Mouse (Mus musculus) MEL (cell line): ENCODE data around the gene Cbx4.

ENCODE experiments used
- CHD1 ChIP-seq: IDR thresholded peaks from 2 replicates; pipeline ENCODE4 v1.6.1; 2012; ENCODE audit warnings: low read depth, mild to moderate bottlenecking, inconsistent platforms, low read length, improper control_type of control experiment
- CTCF ChIP-seq, 3 experiments: IDR thresholded peaks in 2 of 3; conservative IDR thresholded peaks in 1 of 3; 2 replicates each; pipeline ENCODE4 v1.5.1; 2011 to 2012; ENCODE audit warnings: low read length in 3 of 3, low read depth in 2 of 3, mild to moderate bottlenecking in 2 of 3, improper control_type of control experiment in 1 of 3, inconsistent platforms in 1 of 3, mixed read lengths in 1 of 3, moderate library complexity in 1 of 3; ENCODE audit not compliant: control insufficient read depth in 1 of 3, insufficient read depth in 1 of 3, poor library complexity in 1 of 3, severe bottlenecking in 1 of 3
- EP300 ChIP-seq, 2 experiments: IDR thresholded peaks; 2 replicates each; pipeline ENCODE4 v1.6.1; 2011; ENCODE audit warnings: improper control_type of control experiment in 2 of 2, low read length in 2 of 2, low read depth in 1 of 2, mild to moderate bottlenecking in 1 of 2
- GATA1 ChIP-seq: IDR thresholded peaks from 2 replicates; pipeline ENCODE4 v1.6.1; 2011; ENCODE audit warnings: low read depth, low read length, improper control_type of control experiment
- JUND ChIP-seq: IDR thresholded peaks from 2 replicates; pipeline ENCODE4 v1.6.1; 2011; ENCODE audit warnings: low read depth, mild to moderate bottlenecking, improper control_type of control experiment, low read length
- MAX ChIP-seq: IDR thresholded peaks from 2 replicates; pipeline ENCODE4 v1.6.1; 2011; ENCODE audit warnings: low read length, improper control_type of control experiment
- MYB ChIP-seq: IDR thresholded peaks from 2 replicates; pipeline ENCODE4 v1.6.1; 2011; ENCODE audit warnings: mild to moderate bottlenecking, low read depth, low read length, improper control_type of control experiment
- MYC ChIP-seq: IDR thresholded peaks from 2 replicates; pipeline ENCODE4 v1.6.1; 2011; ENCODE audit warnings: low read depth, mild to moderate bottlenecking, low read length, improper control_type of control experiment, moderate library complexity
- POLR2A ChIP-seq, 2 experiments: IDR thresholded peaks; 2 replicates each; pipeline ENCODE4 v1.6.1; 2011 to 2012; ENCODE audit warnings: low read length in 2 of 2, mild to moderate bottlenecking in 2 of 2, control low read depth in 1 of 2, improper control_type of control experiment in 1 of 2, low read depth in 1 of 2, moderate library complexity in 1 of 2; ENCODE audit not compliant: control insufficient read depth in 1 of 2, insufficient read depth in 1 of 2, poor library complexity in 1 of 2
- POLR2AphosphoS5 ChIP-seq: IDR thresholded peaks from 2 replicates; pipeline ENCODE4 v1.6.1; 2012; ENCODE audit warnings: low read depth, borderline replicate concordance, mild to moderate bottlenecking, inconsistent platforms, low read length, moderate library complexity, mixed read lengths
- RAD21 ChIP-seq: IDR thresholded peaks from 2 replicates; pipeline ENCODE4 v1.6.1; 2011; ENCODE audit warnings: mild to moderate bottlenecking, low read depth, low read length, improper control_type of control experiment
- TAL1 ChIP-seq: IDR thresholded peaks from 2 replicates; pipeline ENCODE4 v1.6.1; 2012; ENCODE audit warnings: mild to moderate bottlenecking, inconsistent platforms, low read length, moderate library complexity, mixed read lengths
- TCF12 ChIP-seq: IDR thresholded peaks from 2 replicates; pipeline ENCODE4 v1.6.1; 2014; ENCODE audit warnings: low read depth, mild to moderate bottlenecking, inconsistent platforms, low read length, improper control_type of control experiment, moderate library complexity
- USF1 ChIP-seq: IDR thresholded peaks from 2 replicates; pipeline ENCODE4 v1.6.1; 2014; ENCODE audit warnings: low read depth, mild to moderate bottlenecking, inconsistent platforms, low read length, improper control_type of control experiment, moderate library complexity

GRCm38 (mm10) chr11:119052661-119053256, 33.3 kb downstream of the Cbx4 start:
- peak; percentile 57; the same call in 1 of the 2 replicates for TF ChIP-seq MAX
- TF ChIP-seq POLR2A (IDR thresholded peaks at IDR 0.05; ENCODE audit: control insufficient read depth in 1 of 2, insufficient read depth in 1 of 2, low read depth in 1 of 2, low read length in 2 of 2, poor library complexity in 1 of 2) = 0 out of 4 replicates have a peak, but pooled peaks of 1 of the 2 experiments have one; percentile 40
- TF ChIP-seq CTCF (IDR thresholded peaks at IDR 0.05 in 2 of 3, conservative IDR thresholded peaks at IDR 0.05 in 1 of 3; ENCODE audit: control insufficient read depth in 1 of 3, insufficient read depth in 1 of 3, low read depth in 2 of 3, low read length in 3 of 3, poor library complexity in 1 of 3, severe bottlenecking in 1 of 3) = no peak
- no peak for TF ChIP-seq USF1
- no peak for TF ChIP-seq EP300 (IDR thresholded peaks at IDR 0.05; ENCODE audit: low read depth in 1 of 2, low read length in 2 of 2)
- TF ChIP-seq CHD1 = no peak
- TF ChIP-seq RAD21 = no peak
- peak; percentile 69; the same call in 1 of the 2 replicates for TF ChIP-seq MYC
- no peak for TF ChIP-seq JUND
- no peak for TF ChIP-seq POLR2AphosphoS5
- TF ChIP-seq GATA1 = no peak
- TF ChIP-seq MYB = no peak
- TF ChIP-seq TCF12 = no peak
- TF ChIP-seq TAL1 = no peak
